Mouse (Mus musculus) left cerebral cortex, postnatal 14 days (tissue): ENCODE measurements around the gene Ears2. TPM values are rescaled to one million over a fixed set of nuclear protein-coding genes. Genes with fewer than 3 reads are reported as not detected.
"Not testable (repeated sequence)": the region's sequence is repeated elsewhere in the genome, so short reads cannot be mapped to it uniquely, and the experiment has no call there.

ENCODE experiments used
- DNase-seq, 2 experiments: peaks; one replicate each; pipeline ENCODE4 v3.0.0; 2021 to 2022; ENCODE audit warnings: low spot score in 2 of 2, mixed read lengths in 1 of 2
- intact Hi-C: fragments of 180-260 bp; cut with DNase I; formaldehyde crosslinking; loops from one replicate; pipeline ENCODE4 v1.15.1; 2025
- long read RNA-seq, 2 experiments: library from polyadenylated mRNA; stranded (forward); transcript quantifications; one replicate each; pipeline ENCODE4 v2.0.0; 2021
- total RNA-seq, 2 experiments: library from RNA; stranded (reverse); gene quantifications; 2 replicates each; pipeline ENCODE4 v1.2.3; 2021

Ears2 gene
- 1 to 10 TPM; 6.6 to 7.6 TPM for total RNA-seq
- long read RNA-seq, experiment 1, transcript Ears2-201 (9 exons, 2,046 nt): major isoform, 5 of 11 reads
- long read RNA-seq, experiment 1, partial matches to known transcripts: 3 of 11 reads
- long read RNA-seq, experiment 1, other reads (novel, unspliced or antisense): 2 of 11 reads
- long read RNA-seq, experiment 2, transcript Ears2-201 (9 exons, 2,046 nt): major isoform, 9 of 9 reads
- long read RNA-seq, experiment 2, partial matches to known transcripts: 0 of 9 reads
- long read RNA-seq, experiment 2, other reads (novel, unspliced or antisense): 0 of 9 reads

DNA sequence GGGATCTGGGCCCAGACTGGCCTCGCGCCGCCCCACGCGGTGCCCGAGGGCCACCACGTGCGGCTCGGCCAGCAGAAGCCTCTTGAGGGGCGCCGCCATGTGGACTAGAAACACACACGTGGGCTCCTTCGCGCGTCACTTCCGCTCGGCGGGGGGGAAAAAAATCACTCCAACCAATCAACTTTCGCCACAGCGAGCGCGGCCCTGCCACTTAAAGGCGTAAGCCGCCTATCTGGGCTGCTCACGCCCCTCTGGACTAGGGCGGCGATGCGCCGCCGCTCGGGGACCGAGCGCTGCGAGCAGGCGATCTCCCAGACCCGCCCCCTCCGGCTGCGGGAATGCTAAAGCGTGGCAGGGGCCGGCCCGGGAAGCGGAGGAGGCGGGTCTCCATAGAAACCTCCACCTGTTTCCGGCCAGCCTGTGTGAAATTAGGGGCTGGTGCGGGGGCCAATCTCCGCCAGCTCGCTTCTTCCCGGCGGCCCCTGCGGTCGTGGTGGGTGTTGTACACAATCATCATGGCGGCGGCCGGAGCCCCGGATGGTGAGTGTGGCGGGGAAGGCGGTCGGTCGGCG lies at the start of gene Ears2, which contains the start of gene Ubfd1:
TSS of gene Ears2 (minus strand) at position 319 of the 572 bp plus-strand sequence.
TSS of gene Ubfd1 (plus strand) at position 231 of the 572 bp plus-strand sequence.
- intact Hi-C loops: no loop called here
- peak; percentile 97 for DNase-seq

DNA sequence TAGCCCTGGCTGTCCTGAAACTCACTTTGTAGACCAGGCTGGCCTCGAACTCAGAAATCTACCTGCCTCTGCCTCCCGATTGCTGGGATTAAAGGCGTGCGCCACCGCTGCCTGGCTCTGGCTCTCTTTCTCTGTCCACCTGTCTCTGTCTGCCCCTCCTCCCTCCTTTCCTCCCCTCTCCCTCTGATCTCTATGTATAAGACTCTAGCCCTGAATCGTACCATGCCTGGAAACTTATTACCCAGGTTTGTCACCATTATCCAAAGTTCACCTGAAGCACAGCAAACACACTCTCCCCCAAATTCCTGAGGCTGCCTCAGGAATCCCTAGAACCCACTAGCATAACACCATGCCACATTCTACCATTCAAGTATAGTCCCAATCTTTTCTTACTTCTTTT lies 41.1 kb upstream of the Ears2 start:
- no peak for DNase-seq
- intact Hi-C loops: no loop called here

DNA sequence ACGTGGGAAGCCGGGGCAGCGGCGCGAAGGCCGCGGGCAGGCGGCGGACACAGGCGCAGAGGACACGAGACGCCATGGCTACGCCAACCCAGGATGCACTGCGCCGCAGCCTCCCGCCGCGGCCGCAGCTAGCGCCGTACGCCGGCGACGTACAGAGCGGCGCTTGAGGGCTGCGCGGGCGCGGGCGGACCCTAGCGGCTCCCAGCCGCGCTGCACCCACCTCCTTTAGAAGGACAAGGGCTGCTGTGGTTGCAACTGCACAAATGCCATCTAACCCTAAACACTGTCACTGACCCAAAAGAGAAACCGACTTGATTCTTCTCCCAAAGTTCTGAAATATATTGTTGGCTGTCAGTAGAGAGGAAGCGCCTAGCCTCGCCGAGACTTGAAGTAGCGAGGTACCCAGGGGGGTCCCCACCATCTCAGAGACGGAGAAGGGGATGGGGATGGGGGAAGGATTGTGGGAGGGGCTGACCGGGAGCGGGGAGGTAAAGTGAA lies 34.7 kb upstream of the Ears2 start, which contains the start of gene Ndufab1:
TSS of gene Ndufab1 (minus strand) at position 140 of the 498 bp plus-strand sequence.
- peak; percentile 88 to 89 for DNase-seq
- intact Hi-C loops: no loop called here

DNA sequence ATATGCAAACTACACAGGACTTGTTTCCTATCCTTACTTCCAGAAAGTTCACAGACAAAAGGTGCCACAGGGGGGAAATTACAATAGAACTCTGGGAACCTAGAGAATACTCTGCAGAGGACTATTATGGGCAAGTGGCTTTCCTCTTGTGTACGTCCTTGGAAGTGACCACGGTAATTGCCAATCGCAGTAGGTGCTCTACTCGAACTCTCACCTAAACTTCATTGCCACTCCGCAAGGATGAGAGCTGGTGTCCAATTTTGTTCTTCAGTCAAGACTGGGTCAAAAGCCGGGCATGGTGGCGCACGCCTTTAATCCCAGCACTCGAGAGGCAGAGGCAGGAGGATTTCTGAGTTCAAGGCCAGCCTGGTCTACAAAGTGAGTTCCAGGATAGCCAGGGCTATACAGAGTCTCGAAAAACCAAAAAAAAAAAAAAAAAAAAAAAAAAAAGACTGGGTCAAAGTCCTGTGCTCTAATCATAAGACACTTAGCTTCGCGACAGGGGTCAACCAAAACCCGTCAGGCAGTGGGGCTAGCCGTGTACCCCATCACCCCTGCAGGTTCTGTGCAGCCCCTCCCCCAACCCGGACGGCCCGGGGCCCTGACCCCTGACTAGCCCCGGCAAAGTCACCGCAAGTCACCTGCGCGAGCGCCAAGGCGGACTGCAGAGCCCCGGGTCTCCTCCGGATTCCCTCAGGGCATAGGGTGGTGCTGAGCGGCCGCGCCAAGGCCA lies 34.1 kb upstream of the Ears2 start:
- peak in 1 of 2 experiments; percentile 25 for DNase-seq
- intact Hi-C loops: not testable (repeated sequence)

DNA sequence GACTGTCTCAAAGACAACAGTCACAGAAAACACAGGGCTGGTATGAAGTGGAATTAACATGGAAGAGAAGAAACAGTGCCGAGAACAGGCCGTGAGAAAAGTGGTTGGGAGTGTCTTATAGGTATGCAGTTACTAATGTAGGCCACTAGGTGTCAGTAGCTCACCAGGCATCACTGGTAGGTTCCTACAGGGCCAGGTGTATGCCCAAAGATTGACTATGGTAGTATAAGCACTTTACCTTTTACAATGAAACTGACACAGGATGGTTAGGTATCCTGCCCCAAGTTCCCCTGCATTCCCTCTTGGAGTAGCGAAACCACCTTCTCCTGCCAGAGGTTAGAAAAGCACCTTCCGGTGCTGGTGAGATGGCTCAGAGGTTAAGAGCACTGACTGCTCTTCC lies 32.2 kb upstream of the Ears2 start:
- intact Hi-C loops: no loop called here

DNA sequence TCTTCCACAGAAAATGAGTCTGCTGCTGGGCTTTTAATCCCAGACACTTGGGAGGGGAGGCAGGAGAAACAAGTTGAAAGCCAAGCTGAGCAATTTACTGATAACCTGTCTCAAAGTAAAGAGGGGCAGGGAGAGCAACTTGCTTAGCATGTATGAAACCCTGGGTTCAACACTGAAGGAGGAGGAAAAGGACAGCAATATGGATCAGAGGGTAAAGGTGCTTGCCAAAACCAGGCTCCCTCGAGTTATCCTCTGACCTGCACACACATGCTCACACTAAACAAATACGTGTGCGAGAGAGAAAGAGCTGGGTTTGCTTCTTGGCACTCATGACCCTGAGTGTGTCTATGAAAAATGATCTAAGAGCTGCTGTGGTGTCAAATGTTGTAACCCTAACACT lies 30.9 kb upstream of the Ears2 start:
- intact Hi-C loops: no loop called here
- no peak for DNase-seq

More for the DNA sequence above, 32.2 kb upstream of the Ears2 start:
- DNase-seq: peak; percentile 42 to 58

DNA sequence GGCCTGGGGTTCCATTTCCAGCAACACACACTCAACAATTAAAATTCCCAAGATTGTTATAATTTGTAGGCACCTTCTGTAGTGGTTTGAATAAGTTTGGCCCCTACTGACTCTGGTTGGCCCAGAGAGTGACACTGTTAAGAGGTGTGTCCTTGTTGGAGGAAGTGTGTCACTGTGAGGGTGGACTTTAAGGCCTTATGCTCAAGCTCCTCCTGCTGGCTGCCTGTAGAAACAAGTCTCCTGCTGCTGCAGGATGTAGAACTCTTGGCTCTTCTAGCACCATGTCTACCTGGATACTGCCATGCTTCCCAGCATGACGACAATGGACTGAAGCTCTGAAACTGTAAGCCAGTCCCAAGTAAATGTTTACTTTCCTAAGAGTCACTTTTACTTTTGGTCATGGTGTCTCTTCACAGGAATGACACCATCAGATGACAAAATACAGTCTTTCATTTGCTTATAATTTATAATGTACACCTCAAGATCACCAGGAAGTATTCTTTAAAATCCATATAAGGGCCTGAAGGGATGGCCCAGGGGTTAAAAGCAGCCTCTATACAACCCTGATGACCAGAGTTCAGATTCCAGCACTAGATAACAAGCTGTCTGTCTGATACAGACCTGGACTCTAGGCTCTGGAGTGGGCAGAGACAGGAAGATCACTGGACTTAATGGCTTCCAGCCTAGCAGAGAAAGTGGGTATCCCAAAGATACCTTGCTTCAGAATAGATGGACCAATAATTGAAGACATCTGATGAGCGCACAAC lies 27.7 kb upstream of the Ears2 start:
- no peak for DNase-seq
- intact Hi-C loops: no loop called here

DNA sequence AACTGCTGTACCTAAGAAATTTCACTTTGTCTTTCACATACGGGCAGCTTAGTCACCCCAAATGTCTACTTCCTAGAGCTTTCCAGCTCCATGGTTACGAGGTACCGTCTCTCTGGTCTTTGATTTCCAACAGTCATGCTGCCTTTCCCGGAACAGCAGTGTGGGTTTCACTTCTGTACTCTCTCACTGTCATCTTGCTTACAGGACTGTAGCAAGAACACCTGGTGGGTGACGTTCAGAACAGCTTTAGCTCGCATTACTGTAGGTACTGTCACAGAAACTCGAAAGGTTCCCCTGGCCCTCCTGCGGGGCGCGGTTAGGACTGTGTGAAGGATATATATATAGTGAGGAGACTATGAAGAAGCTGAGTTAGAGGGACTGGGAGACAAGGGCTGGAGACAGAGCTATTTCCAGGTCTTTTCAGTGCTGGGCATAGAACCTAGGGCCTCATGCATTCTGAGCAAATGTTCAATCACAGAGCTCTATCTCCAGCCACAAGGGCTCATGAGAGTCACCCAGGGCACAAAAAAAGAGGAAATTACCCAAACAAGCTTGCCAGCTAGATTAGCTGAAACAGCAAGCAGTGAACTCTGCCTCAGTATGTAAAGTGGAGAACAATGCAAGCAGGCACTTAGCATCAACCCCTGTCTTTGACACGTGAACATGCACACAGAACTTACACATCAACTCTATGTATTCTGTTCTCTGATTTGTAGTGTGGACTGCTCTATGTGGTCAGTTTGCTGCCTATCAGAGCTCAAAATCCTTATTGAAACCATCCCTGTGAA lies 20.3 kb upstream of the Ears2 start:
- DNase-seq: no peak
- intact Hi-C loops: no loop called here

DNA sequence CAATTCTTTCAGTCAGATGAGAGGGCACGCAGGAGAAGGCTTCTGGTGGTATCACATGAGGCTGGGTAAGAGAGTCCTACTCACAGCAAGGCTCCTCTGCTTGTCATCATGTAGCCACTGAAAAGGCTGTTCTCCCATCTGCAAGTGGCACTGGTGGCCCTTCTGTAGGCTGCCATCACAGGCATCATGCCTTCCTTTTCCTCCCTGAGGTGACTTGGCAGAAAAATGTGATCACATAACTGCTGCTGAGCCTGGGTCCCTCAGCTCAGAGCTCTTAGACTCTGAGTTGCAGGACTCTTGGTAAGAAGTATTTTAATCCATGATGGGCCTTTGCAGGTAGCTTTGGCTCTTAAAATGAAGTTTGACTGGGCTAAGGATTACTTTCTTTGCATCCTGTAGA lies 14.0 kb upstream of the Ears2 start:
- DNase-seq: no peak
- intact Hi-C loops: no loop called here

DNA sequence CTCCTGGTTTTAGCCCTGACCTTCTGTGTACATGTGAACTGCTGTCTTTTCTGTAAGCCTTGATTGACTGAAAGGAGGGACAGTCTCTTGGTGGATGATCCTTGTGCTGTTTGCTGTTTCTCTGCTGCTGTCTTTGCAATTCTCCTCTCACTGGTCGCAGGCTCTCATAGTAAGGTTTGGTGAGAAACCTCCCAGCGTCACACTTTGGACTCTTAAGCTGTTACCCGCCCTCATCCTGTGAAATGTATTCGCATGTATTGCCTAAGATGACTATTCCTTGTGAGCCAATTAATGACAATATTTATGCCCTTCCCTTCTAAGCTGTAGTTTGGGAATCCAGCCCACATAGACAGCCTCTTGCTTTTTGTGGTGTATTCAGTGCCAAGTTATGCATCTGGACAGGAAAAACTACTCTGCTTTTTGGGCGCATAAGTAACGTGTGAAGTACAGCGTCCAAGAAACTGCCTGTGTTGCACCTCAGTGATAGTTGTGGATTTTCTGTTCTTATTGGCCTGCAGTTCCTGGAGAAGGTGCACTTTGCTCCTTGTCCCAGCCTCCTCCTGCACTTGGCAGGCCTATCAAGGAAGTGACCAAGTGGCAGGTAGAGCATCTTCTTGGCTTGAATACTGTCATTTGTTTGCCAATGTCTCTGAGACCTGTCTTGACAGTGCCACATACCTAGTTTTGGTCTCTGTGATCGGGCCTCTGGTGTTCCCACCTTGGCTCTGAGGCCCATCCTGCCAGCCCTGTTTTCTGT lies 12.9 kb upstream of the Ears2 start:
- DNase-seq: no peak
- intact Hi-C loops: no loop called here

DNA sequence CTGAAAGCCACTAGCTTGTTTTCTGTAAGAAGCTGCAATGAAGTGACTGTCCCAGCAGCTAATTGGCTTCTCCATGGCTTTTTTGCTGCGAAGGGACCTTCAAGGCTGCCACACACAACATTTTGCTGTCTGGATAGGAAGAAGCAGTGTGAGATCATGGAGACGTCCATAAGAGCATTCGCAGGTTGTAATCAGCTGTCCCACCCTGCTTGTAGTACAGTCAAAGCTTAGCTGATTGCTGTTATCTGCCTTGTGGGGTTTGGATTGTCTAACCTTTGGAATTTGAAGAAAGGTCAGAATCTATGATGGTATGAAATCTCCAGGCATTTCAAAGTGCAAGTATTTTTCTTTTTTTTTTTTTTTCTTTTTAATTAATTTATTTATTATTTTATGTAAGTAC lies 7.3 kb upstream of the Ears2 start:
- DNase-seq: no peak
- intact Hi-C loops: no loop called here

DNA sequence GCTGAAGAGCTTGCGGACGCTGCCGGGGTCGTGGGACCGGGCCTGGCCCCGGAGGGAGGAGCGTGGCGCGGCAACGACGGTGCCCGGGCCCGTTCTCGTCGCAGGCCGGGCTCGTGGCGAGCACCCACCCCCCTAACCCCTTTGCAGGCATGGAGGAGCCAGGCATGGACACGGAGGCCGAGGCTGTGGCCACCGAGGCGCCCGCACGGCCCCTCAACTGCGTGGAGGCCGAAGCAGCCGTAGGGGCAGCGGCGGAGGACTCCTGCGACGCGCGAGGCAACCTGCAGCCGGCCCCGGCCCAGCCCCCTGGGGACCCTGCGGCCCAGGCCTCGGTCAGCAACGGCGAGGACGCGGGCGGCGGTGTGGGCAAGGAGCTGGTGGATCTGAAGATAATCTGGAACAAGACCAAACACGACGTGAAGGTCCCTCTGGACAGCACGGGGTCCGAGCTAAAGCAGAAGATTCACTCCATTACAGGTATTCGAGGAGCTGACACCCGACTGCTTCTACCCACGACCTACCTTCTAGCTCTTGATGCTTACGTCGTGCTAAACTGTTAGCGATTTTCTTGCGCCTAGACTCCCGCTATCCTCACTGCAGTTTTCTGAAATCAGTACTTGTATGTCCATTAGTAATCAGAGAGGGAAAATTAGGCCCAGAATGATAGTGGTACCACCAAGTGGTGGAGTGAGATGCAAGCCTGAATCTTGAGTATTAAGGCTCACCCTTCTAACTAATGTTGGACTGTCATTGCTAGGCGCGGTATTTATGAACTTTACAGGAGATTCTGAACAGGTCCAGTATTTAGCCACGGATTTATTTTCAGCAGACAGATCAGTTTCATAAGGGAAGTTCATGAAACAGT lies 686 bp upstream of the Ears2 start:
- DNase-seq: peak in 1 of 2 experiments; percentile 20
- intact Hi-C loops: no loop called here

DNA sequence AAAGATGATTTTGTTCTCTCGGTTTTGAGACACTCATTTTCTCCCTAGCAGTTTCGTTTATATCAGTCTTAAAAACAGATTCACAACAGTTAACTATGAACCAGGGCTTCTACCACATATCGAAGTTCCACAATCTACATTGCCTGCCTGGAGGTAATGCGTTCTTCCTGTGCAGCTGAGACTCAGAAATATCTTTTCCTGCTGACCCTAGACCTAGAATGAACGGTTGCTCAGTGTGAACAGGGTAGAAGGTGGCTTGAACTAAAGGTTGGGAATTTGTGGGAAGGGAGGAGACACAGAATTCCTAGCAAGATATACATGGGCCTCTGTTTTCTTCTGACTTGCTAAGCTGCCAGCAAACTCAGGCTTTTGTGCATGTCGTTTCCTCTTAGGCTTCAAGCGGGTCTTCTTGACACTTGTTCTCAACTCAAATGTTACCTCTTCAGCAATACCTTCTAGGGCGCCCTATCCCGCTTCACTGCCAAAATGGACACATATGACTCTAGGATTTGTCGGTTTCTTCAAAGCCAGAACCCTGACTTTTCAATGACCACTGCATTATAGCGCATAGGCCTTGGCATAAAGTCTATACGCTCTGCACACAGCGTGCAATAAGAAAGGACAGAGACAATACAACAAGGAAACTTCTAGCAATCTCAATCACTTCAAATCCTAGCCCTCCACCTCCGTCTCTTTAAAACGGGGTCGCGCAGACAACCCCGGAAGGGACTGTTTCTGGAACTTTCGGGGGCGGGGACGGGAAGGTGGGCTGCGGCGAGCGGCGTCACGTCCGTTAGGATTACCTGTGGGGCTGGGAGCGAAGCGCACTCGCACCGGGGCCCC lies 740 bp downstream of the Ears2 start:
- DNase-seq: no peak
- intact Hi-C loops: no loop called here

DNA sequence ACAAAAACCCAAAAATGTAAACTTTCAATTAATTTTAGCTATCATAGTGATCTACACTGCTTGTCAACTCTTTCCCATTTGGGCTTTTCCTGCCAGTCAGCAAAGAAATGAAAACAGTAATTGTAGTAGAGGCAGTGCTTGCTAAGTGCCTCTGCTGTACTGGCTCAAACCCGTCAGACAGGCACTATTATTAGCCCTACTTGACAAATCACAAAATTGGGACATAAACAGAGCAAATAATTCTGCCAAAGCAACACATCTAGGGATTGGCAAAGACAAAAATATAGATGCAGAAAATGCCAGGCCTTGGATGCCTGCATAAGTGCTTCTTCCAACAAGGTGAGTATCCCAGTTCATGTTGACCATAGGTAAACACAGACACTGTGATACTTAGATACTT lies 1.4 kb downstream of the Ears2 start:
- no peak for DNase-seq
- intact Hi-C loops: no loop called here

DNA sequence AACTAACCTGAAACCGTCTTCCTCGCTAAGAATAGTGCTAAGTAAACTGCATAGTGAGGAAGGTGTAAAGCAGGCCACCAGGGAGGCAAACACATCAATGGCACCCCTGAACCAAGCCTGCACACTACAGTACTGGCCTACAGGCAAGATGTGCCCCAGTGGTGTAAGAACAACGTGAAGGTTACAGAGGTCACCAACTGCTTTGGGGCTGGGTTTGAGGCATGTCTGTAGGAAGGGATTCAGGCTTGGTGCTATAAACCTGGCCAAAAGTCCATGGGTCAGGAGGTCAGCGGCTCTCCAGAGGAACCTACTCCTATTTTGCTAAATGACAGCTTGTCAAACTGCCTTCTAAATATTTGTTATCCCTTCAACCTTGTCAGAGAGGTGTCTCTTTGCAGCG lies 10.4 kb downstream of the Ears2 start:
- intact Hi-C loops: no loop called here
- no peak for DNase-seq

DNA sequence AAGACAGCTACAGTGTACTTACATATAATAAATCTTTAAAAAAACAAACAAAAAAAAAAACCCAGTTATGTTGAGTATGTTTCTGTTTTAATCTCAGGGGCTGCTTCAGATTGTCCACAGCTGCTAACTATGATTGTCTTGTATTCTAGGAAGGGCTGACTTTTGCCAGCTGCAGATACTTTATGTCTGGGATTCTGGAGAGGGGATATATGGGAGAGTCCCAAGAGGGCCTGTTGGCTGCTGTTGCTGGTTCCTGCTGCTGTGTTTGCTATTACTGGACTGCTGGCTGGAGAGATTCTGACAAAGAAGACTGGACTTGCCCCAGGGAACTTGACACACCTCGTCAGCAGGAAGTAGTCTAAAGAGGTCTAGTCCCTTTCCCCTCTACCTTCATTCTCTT lies 16.2 kb downstream of the Ears2 start:
- DNase-seq: no peak
- intact Hi-C loops: no loop called here
